Mouse (Mus musculus) erythroblast, embryonic 14.5 days (primary cell): Measurements from ENCODE around the gene Batf3.

Experiments used
- GATA1 ChIP-seq: IDR thresholded peaks from 2 replicates; pipeline ENCODE4 v1.6.1; 2012; ENCODE audit warnings: low read length, inconsistent platforms, mixed read lengths
- TAL1 ChIP-seq: IDR thresholded peaks from 3 replicates; pipeline ENCODE4 v1.6.1; 2012; ENCODE audit warnings: low read length, inconsistent platforms, mixed read lengths

DNA sequence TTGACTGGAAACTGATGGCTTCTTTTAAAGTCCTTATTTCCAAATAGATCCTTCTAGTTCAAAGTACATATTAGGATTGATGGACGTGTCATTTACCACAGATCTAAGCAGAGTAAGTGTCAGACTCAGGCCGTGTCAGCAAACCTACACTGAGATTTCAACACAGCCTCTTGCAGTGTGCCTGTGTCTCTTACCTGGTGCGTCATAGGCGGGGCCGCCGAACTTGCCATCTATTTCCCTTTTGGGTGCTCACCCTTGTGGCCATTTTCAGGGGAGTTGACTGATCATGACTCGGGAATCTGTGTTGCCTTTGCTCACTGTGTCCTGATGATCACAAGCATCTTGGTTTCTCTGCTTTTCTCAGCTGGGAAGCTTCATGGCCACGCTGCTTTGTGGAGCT, 14.4 kb upstream of the Batf3 start:
- no peak for TF ChIP-seq TAL1
- no peak for TF ChIP-seq GATA1
